Mouse (Mus musculus) bone marrow macrophage, adult 2 months (primary cell): ENCODE measurements around the gene Elmsan1. TPM values are rescaled to one million over a fixed set of nuclear protein-coding genes. Genes with fewer than 3 reads are reported as not detected.

Experiments used
- H3K27ac ChIP-seq: 2 replicates; pipeline ENCODE4 v1.5.1; 2012; ENCODE audit warnings: low read depth, low read length; ENCODE audit not compliant: insufficient read depth
- H3K4me1 ChIP-seq: 2 replicates; pipeline ENCODE4 v1.6.1; 2012; ENCODE audit warnings: low read length; ENCODE audit not compliant: control insufficient read depth, insufficient read depth
- H3K4me3 ChIP-seq: 2 replicates; pipeline ENCODE4 v1.5.1; 2012; ENCODE audit warnings: mild to moderate bottlenecking, low read length, moderate library complexity; ENCODE audit not compliant: insufficient read depth
- CTCF ChIP-seq: IDR thresholded peaks from 2 replicates; pipeline ENCODE4 v1.5.1; 2012; ENCODE audit warnings: low read depth, mild to moderate bottlenecking, low read length, moderate library complexity
- POLR2A ChIP-seq: IDR thresholded peaks from 2 replicates; pipeline ENCODE4 v1.6.1; 2012; ENCODE audit warnings: mild to moderate bottlenecking, low read depth, low read length, borderline replicate concordance
- polyA plus RNA-seq: library from polyadenylated mRNA; stranded (reverse); fragments of >200 nt; gene quantifications from 2 replicates; pipeline ENCODE4 v1.2.4, GENCODE M21; 2012; ENCODE audit not compliant: missing spikeins, insufficient read depth, insufficient read length

Gene Elmsan1
- polyA plus RNA-seq, 1 experiment, result 33.7 TPM

DNA sequence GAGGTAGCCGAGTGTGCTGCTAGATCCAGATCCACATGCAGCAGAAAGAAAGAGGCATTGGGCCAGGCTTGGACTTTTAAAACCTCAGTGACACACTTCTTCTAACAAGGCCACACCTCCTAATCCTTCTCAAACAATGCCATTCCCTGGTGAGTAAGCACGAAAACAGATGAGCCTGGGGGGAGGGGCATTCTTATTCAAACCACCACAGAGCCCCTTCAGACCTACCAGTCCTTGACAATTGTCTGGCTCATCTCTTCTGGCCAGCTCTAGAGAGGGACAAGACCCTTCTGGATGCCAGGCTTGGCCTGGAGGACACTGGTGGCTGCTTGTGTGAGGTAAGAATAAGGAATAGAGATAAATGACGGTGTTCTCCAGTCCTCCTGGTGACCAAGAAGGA, 32.1 kb downstream of the Elmsan1 start:
- peak overlapping the region; percentile 24 for H3K27ac ChIP-seq
- no peak for TF ChIP-seq POLR2A
- TF ChIP-seq CTCF, result no peak
- peaks cover 59% of the 10 kb centered on the region for H3K4me1 ChIP-seq
- H3K4me3 ChIP-seq, result no peak overlapping the region

DNA sequence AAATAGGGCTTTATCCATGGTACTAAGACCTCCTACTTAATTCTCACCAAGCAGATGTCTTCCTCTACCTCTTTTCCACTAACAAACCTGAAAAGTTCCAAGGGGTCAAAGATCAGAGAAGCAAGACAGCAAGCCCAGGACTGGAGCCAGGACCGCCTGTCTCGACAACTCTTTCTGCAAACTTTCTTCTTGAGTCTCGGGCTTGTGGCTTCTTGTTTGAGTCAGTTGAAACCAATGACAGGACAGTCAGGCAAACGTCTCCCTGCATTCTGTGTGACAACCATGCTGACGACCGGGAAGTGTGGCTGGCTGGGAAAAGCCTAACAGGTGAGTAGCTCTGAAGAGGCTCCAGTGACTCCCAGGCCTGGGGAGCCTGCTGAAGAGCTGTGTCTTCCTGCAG, 33.1 kb downstream of the Elmsan1 start:
- TF ChIP-seq CTCF (no peak), POLR2A (no peak)
- Histone ChIP-seq H3K4me1 (peaks cover 60% of the 10 kb centered on the region), H3K27ac (no peak overlapping the region), H3K4me3 (no peak overlapping the region)

DNA sequence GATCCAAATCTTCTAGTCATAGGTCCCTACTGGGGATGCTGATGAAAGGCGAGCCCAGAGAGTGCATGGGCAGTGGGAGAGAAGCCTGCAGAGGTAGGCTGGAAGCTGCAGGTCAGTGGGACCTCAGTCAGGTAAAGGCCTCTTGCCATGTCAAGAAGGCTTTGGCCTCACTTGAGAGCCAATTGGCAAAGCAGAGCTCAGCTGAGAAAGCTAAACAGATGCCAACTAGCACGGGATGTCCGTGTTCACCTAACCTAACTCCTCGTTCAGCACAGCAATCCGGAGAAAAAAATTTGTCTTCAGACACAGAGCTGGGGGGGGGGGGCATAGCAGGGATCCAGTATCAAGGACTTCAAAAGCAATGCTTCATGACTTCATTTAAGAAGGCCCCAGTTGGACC, 33.7 kb downstream of the Elmsan1 start:
- Histone ChIP-seq H3K4me1 (peaks cover 62% of the 10 kb centered on the region), H3K4me3 (no peak overlapping the region), H3K27ac (no peak overlapping the region)
- no peak for TF ChIP-seq POLR2A
- no peak for TF ChIP-seq CTCF

DNA sequence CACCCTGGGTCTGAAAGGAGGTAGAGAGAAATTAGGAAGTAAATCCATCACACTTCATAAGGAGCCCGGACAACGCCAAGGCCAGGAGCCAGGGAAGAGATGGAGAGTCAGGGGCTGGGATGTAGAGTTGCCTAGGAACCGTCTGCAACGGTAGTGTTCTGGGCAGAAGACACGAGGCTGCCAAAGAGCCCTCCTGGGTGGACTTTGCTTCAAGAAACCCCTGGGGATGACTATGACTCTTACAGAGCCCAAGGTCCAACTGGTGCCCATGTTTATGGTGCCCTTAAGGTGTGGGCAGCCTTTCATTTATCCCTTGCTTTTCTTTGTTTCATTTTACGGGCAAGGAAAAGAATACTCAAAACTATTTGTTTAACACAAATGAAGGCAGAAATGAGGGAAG, 36.7 kb downstream of the Elmsan1 start:
- Histone ChIP-seq H3K4me3 (no peak overlapping the region), H3K4me1 (peaks cover 64% of the 10 kb centered on the region), H3K27ac (no peak overlapping the region)
- TF ChIP-seq POLR2A (no peak), CTCF (no peak)

DNA sequence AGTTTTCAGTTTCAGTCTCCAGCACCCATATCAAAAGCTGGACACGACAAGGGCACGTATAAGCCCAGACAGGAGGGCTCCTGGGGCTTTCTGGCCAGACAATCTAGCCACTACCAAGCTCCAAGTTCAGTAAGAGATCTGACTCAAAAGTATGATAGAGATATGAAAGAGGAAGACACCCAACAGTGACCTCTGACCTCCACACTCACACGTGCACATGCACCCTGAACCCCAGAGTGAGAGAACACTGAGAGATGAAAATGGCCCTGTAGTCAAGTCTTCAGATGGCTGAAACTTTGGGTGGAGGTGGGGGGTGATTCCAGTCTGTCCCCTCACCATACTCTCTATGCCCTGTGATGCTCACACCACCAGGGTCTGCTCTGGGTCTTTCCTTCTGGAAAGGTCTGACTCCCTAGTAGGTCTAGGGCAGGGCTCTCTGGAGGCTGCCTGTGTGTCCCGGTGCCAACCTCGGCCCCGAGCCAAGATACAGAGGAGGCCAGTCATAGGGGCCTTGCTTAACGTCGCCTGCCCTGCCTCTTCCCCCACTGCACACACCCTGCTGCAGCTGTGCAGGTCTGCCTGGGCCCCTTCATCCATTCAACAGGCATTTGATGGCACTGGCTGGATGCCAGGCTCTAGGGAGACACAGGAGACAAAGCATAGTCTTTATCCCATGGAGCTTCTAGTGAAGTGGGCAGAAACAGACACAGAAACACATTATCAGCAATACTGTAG, 37.8 kb downstream of the Elmsan1 start:
- no peak overlapping the region for H3K4me3 ChIP-seq

DNA sequence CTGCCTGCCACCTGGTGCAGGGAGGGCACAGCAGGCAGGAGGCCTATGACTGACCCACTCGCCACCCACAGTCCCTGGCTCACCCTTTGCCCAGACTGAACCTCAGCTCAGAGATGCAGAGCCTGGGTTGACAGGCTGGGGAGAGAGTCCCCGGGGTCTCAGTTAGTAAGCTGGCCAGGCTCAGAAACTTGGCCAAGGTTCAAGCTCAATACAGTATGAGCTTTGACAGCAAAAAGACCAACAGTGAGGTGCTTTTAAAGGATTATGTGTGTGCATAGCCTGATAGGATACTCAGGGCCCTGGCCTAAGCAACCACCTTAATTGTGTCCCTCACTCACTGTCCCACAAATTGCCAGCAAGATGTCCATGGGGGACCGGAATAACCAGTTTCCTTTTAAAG, 38.6 kb downstream of the Elmsan1 start:
- no peak overlapping the region for H3K27ac ChIP-seq
- H3K4me1 ChIP-seq, result peaks cover 67% of the 10 kb centered on the region
- H3K4me3 ChIP-seq, result no peak overlapping the region
- TF ChIP-seq POLR2A (no peak), CTCF (no peak)

More for the DNA sequence above, 37.8 kb downstream of the Elmsan1 start:
- no peak for TF ChIP-seq POLR2A
- TF ChIP-seq CTCF, result no peak
- Histone ChIP-seq H3K4me1 (peaks cover 64% of the 10 kb centered on the region), H3K27ac (no peak overlapping the region)

DNA sequence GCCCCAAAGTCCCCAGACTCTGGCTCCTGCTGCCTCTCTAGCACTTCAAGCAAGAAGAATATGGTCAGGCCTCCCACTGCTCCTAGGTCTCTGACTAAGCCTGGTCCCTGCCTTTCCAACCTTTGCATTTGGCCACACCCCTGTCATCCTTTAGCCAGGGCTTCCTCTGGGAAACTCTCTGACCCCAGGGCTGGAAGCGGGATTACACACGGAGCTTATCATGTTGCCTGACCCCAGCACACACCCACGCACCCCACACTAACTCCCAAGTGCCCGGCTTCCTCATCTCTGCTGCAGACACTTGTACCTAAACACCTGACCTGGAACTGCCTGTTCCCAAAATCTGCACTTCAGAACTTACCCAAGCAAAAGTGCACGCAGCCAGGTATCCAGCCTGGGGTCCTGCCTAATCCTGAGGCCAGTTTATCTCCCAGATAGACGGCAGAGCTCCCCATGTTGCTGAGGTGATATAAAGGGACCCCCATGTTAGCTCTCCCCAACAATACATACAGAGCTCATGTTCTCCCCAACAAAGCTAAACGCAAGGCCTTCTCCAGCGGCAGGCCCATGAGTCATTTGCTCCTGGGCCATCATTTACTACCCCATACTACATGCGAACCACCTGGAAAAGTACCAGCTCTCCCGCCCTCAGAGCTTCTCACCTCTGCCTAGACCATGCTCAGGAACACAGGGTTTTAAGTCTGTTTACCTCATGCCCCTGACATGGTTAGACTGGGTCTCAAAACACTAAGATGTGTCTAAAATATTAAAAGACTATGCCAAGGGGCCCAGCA, 39.8 kb downstream of the Elmsan1 start:
- peaks cover 70% of the 10 kb centered on the region for H3K4me1 ChIP-seq

DNA sequence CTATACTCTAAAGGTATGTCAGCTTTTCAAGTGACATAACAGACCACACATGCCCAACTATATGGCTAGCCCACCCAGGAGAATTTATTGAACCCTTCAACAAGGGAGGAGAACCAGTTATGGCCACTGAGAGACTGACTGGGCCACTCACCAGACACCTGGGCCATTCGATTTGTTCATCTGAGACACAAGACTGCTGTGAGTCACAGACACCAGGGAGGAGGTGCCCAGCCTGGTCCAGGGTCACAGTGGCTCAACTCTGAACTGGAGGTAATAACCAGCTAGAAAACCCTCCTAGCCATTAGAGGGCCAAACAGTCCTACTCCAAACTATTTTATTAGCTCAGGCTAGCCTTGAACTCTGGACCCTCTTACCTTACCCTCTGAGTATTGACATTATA, 40.6 kb downstream of the Elmsan1 start:
- Histone ChIP-seq H3K4me1 (peaks cover 78% of the 10 kb centered on the region), H3K4me3 (no peak overlapping the region), H3K27ac (peak overlapping the region; percentile 99)
- TF ChIP-seq POLR2A (no peak), CTCF (no peak)

More for the DNA sequence above, 39.8 kb downstream of the Elmsan1 start:
- H3K4me3 ChIP-seq, result no peak overlapping the region
- H3K27ac ChIP-seq, result no peak overlapping the region; the same call in 1 of the 2 replicates
- no peak for TF ChIP-seq CTCF
- no peak for TF ChIP-seq POLR2A

DNA sequence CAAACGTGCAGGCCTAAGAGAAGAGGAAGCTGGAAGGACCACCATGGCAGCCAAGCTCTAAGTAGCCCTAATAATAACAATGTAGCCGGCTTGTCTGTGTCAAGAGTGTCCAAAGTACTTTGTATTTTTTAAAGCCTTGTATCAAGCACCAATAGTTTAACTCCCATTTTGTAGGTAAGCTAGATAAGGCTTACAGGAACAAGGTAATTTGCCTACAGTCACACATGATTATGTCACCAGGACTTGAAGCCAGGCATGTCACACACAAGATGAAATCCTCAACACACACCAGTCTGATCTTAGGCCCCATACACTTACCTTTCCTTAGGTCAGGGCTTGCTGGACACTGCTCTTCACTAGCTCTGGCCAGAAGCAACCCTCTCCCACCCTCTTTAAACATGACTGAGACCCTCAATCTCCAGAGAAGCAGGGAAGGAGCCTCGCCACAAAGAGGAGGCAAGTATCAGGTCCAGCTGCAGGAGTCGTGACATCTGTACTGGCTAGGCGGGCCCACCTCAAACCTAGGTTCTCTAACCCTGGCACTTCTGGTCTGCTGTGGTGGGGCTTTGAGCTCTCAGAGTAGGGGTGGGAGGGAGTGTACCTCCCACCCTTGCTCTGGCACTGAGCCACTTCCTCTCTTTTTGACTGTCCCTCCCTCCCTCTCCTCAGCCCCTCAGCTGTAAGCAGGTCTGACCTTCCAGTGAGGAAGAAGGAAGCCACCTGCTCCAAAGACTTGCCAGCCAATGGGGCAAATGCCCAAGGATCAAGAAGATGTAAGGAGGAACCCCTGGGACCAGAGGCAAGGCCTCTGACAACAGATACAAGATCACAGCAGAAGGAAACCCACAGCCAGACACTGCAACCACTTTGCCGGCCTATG, 41.6 kb downstream of the Elmsan1 start:
- peaks cover 80% of the 10 kb centered on the region for H3K4me1 ChIP-seq
- TF ChIP-seq POLR2A, result no peak
- TF ChIP-seq CTCF, result no peak
- peak overlapping the region; percentile 99 for H3K27ac ChIP-seq
- H3K4me3 ChIP-seq, result peak overlapping the region; percentile 52
